ENCODE assay signal across 8 mouse cellular contexts in the genomic region with DNA sequence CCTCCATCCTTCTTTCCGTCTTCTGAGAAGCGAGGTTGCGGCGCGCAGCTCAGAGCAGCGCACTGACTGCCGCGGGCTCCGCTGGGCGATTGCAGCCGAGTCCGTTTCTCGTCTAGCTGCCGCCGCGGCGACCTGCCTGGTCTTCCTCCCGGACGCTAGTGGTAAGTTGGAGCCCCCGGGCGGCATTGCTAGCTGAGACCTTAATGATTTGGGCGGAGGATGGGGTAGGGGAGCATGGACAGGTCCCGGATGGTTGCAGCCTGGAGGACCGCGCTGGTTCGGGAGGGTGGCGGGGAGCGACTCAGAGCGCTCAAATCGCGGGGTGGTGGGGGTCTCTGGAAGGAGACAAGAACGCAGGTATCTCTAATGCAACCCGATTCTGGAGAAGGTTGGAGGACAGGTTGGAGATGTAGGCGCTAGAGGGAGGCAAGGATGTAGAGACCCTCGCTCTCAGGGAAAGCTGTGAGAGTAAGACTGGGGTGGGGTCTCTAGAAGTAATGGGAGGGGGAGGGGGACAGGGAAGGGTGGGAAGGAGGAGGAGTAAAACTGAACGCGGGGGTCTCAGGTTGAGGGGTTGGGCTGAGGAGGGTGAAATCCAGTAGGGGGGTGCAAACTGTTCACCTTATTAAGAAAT. TPM values are rescaled to one million over a fixed set of nuclear protein-coding genes. Genes with fewer than 3 reads are reported as not detected.
DNase-seq lines count a peak whose midpoint lies in the region; ATAC-seq lines count a peak whose summit lies in the region.

No protein-coding gene starts in this region.

- intact Hi-C loops in heart, postnatal 36 days (cut with DNase I), result no loop called here
- intact Hi-C loops in gastrocnemius, postnatal 14 days (cut with DNase I; ENCODE audit: low total_unique reads), result no loop called here

- H3K9me3 ChIP-seq in heart, embryonic 11.5 days (replicated peaks; ENCODE audit: control insufficient read depth, low read length), result no peaks in the 10 kb centered on the region
- no peaks in the 10 kb centered on the region for H3K9me3 ChIP-seq in forebrain, embryonic 12.5 days
- H3K9me3 ChIP-seq in limb, embryonic 13.5 days, result no peaks in the 10 kb centered on the region

- H3K4me1 ChIP-seq in heart, embryonic 11.5 days (ENCODE audit: control insufficient read depth, insufficient read depth, low read length), result no peaks in the 10 kb centered on the region
- no peaks in the 10 kb centered on the region for H3K4me1 ChIP-seq in forebrain, embryonic 12.5 days
- no peaks in the 10 kb centered on the region for H3K4me1 ChIP-seq in limb, embryonic 13.5 days

- WGBS in heart, embryonic 11.5 days (ENCODE audit: insufficient replicate concordance), result 19% methylated on average over 36 of the region's 37 CpGs
- 21% methylated on average over 37 of the region's 37 CpGs for WGBS in forebrain, embryonic 12.5 days
- WGBS in limb, embryonic 13.5 days, result 10% methylated on average over 37 of the region's 37 CpGs

- peak overlapping the region; percentile 41 for H3K4me3 ChIP-seq in heart, embryonic 11.5 days (ENCODE audit: low read depth, low read length)
- H3K4me3 ChIP-seq in forebrain, embryonic 12.5 days (replicated peaks), result peak overlapping the region; percentile 40
- H3K4me3 ChIP-seq in limb, embryonic 13.5 days, result peak overlapping the region; percentile 35

- H3K27ac ChIP-seq in heart, embryonic 11.5 days (ENCODE audit: low read depth, low read length), result no peak overlapping the region
- no peak overlapping the region for H3K27ac ChIP-seq in forebrain, embryonic 12.5 days
- no peak overlapping the region for H3K27ac ChIP-seq in limb, embryonic 13.5 days

- no peak overlapping the region for H3K9ac ChIP-seq in heart, embryonic 11.5 days (ENCODE audit: low read depth, low read length)
- H3K9ac ChIP-seq in forebrain, embryonic 12.5 days, result peak overlapping the region; percentile 29; the same call in 1 of the 2 replicates
- no peak overlapping the region for H3K9ac ChIP-seq in limb, embryonic 13.5 days

- peak overlapping the region; percentile 66 for H3K4me2 ChIP-seq in heart, embryonic 11.5 days
- H3K4me2 ChIP-seq in forebrain, embryonic 12.5 days, result peak overlapping the region; percentile 69
- peak overlapping the region; percentile 62 for H3K4me2 ChIP-seq in limb, embryonic 13.5 days (replicated peaks)

- H3K36me3 ChIP-seq in heart, embryonic 11.5 days (ENCODE audit: control insufficient read depth, insufficient read depth, low read length), result no peaks in the 10 kb centered on the region
- no peaks in the 10 kb centered on the region for H3K36me3 ChIP-seq in forebrain, embryonic 12.5 days (replicated peaks)
- H3K36me3 ChIP-seq in limb, embryonic 13.5 days, result no peaks in the 10 kb centered on the region

- DNase-seq in heart, postnatal 36 days, result no peak
- DNase-seq in ES-CJ7 (ENCODE audit: low read depth, low spot score), result peak; percentile 2
- peak; percentile 43 for DNase-seq in right cerebral cortex, postnatal 25 days
- DNase-seq in spleen, adult 12 weeks (ENCODE audit: low spot score), result no peak
- no peak for DNase-seq in gastrocnemius, postnatal 14 days

- no peak for ATAC-seq in heart, embryonic 11.5 days (replicated peaks; ENCODE audit: insufficient number of reproducible peaks, low FRiP score, low TSS enrichment)
- ATAC-seq in forebrain, embryonic 12.5 days (ENCODE audit: low FRiP score), result peak; percentile 81
- no peak for ATAC-seq in limb, embryonic 13.5 days (ENCODE audit: low FRiP score, low read depth)

- peaks cover 26% of the 10 kb centered on the region for H3K27me3 ChIP-seq in heart, embryonic 11.5 days (ENCODE audit: control insufficient read depth, insufficient read depth, low read length)
- H3K27me3 ChIP-seq in forebrain, embryonic 12.5 days, result peaks cover 27% of the 10 kb centered on the region
- H3K27me3 ChIP-seq in limb, embryonic 13.5 days, result peaks cover 53% of the 10 kb centered on the region

RNA-seq across cellular contexts. Expression of gene Htr2c, which starts 0.7 kb away (rescaled TPM):
- not detected in 2 replicates for polyA plus RNA-seq in heart, embryonic 11.5 days (2014; fragmentation: Nextera tagmentation; extraction: Ambion mirVana)
- total RNA-seq in heart, postnatal 36 days (2021), result not detected
- polyA plus RNA-seq in forebrain, embryonic 12.5 days (2016; fragmentation: Nextera tagmentation; extraction: Ambion mirVana), result 1.3 and 2.6 TPM in 2 replicates
- polyA plus RNA-seq in limb, embryonic 13.5 days (2015; fragmentation: Nextera tagmentation; extraction: Ambion mirVana), result 0.10 and 0.15 TPM in 2 replicates
- total RNA-seq in gastrocnemius, postnatal 14 days (2021), result under 1 TPM in 1 of 2 experiments, not detected in 1; 0.09 TPM

Comparison
In these comparisons a context has a peak if more than half of its experiments do, and no peak if none do; other contexts are left out.
1. DNase-seq: peak in ES-CJ7 (single experiment) and right cerebral cortex, postnatal 25 days (single experiment); none in heart, postnatal 36 days (0 of 2), spleen, adult 12 weeks (single experiment) and gastrocnemius, postnatal 14 days (single experiment).
2. Peak in every context shown above with its lines, with median percentiles within 50 percentile points of each other: H3K4me2 ChIP-seq and H3K4me3 ChIP-seq.